Mouse (Mus musculus): ENCODE data around the gene Lrrc57.

DNA sequence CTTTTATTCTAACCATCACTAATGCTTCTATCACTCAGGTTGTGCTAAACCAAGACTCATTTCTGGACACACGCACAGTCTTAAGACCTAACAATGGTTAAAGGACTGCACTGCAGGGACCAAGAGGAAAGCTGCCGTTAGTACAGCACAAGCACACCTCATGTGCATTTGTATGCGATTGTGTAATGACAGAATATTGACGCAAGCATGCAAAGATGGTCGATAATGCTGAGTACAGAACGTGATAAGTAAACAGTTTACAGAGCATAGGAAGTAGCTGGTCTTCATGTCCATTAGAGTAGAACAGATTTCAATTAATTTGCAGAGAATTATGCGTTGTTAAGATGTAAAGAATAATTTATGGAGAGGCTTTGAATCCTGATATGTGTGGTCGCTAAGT, 31.5 kb upstream of the Lrrc57 start:
- no peak for TF ChIP-seq CTCF (IDR thresholded peaks at IDR 0.05)
- no peak for TF ChIP-seq POLR2A (IDR thresholded peaks at IDR 0.05; ENCODE audit: insufficient read depth, low read depth, low read length)
- TF ChIP-seq EP300 (IDR thresholded peaks at IDR 0.05; ENCODE audit: insufficient read depth, low read depth, low read length) = no peak
